Mouse (Mus musculus): ENCODE results near the gene Gfod1. TPM values are rescaled to one million over a fixed set of nuclear protein-coding genes. Genes with fewer than 3 reads are reported as not detected.

Gfod1 gene
- polyA plus RNA-seq, 1 experiment from 2014 or later: 2.3 TPM

DNA sequence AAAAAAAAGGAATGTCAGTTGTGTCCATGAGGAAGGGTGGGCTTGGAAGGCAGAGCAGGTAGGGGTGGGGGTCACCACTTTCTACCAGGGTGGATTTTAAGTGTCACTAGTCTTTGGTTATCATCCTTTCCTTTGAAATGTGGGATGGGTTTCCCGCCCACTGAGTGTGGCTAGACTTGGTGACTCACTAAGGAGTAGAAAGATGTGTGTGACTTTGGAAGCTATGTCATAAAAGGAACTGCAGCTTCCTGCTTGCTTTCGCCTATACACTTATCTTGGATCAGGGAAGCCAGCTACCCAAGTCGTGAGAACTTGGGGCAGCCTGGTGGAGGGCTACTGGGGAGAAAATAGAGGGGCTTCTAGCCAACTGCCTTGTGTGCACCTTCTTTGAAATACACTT lies 15.4 kb upstream of the Gfod1 start:
- ATAC-seq (replicated peaks): no peak
- H3K9me3 ChIP-seq: no peaks in the 10 kb centered on the region
- 77% methylated on average over 3 of the region's 3 CpGs for WGBS
- H3K4me1 ChIP-seq: no peaks in the 10 kb centered on the region
- no peaks in the 10 kb centered on the region for H3K36me3 ChIP-seq
- H3K27me3 ChIP-seq: no peaks in the 10 kb centered on the region
- no peak overlapping the region for H3K9ac ChIP-seq (replicated peaks)
- no peak overlapping the region for H3K27ac ChIP-seq (replicated peaks)
- H3K4me3 ChIP-seq: no peak overlapping the region
- H3K4me2 ChIP-seq (replicated peaks): no peak overlapping the region

DNA sequence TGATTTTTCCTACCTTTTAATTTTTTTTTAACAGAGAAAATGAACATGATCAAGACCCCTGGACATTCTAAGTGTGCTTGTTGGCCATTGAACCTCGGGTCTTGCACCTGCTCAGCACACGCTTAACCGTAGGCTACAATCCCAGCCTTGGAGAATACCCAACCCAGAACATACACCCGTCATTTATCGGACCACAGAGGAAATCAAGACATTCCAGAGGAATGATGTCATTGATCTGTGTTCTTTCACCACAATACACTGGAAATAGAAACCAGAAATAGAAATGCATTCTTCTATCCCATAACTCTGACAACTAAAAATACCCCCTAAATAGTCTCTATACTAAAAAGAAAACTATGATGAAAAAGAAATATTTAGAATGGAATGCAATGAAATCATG lies 13.4 kb upstream of the Gfod1 start:
- no peaks in the 10 kb centered on the region for H3K27me3 ChIP-seq
- no peak overlapping the region for H3K4me3 ChIP-seq
- no peak overlapping the region for H3K4me2 ChIP-seq (replicated peaks)
- no peak overlapping the region for H3K27ac ChIP-seq (replicated peaks)
- H3K9ac ChIP-seq (replicated peaks): no peak overlapping the region
- H3K36me3 ChIP-seq: no peaks in the 10 kb centered on the region
- H3K4me1 ChIP-seq: no peaks in the 10 kb centered on the region
- H3K9me3 ChIP-seq: no peaks in the 10 kb centered on the region
- ATAC-seq (replicated peaks): no peak
- WGBS: 72% methylated on average over 5 of the region's 5 CpGs

DNA sequence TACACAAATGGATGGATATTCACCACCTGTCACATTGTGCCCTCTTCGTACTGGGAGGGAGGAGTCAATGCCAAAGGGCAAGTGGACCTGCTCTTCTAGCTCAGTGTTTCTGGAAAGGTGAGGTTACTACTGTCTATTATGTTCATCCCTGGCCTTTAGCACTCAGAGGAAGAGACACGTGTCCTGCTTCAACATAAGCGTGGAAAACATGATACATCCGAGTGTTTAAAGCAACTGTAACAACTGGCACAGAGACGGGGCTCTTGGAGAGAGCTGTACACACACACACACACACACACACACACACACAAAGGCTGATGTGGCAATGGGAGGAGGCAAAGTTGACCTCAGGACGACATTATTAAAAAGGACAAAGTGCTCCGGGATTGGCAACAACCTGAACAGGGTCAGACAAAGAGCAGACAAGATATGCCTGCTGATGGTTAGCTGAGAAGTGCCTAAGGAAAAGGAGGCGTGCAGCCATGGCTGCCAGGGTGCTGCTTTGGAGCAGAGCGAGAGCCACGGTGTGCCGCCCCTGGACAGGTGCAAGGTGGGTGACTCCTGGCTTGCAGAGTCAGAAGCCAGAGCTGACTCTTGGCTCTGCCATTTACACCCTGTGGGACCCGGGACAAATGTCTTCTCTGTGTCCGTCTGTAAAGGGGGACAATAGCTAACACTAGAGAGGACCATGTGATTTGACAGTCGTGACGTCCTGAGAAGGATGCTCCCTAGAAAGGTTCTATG lies 1.4 kb upstream of the Gfod1 start:
- Histone ChIP-seq H3K4me1 (peaks cover 34% of the 10 kb centered on the region), H3K36me3 (no peaks in the 10 kb centered on the region), H3K27me3 (no peaks in the 10 kb centered on the region), H3K27ac (replicated peaks) (no peak overlapping the region), H3K9ac (replicated peaks) (no peak overlapping the region), H3K9me3 (no peaks in the 10 kb centered on the region), H3K4me2 (replicated peaks) (no peak overlapping the region), H3K4me3 (no peak overlapping the region)
- no peak for ATAC-seq (replicated peaks)
- 80% methylated on average over 15 of the region's 15 CpGs for WGBS

DNA sequence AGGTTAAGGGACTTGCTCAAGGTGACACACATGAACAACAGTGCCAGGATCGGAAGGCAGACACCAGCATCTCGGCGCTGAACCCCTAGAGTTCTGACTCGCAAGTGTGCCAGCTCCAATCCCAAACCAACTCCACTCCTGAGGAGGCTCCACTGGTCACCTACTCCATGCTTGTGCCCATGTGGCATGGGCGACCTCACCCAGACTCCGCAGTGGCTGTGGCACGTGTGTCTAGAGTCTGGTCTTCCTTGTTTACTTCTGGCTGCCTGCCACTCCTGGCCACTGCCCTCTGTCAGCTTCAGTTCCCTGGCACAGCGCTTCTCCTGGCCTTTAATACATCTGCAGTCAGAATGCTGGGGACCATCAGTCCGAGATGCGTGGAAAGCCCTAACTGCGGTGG lies 728 bp upstream of the Gfod1 start:
- Histone ChIP-seq H3K9ac (replicated peaks) (peak overlapping the region; percentile 78), H3K36me3 (no peaks in the 10 kb centered on the region), H3K27me3 (no peaks in the 10 kb centered on the region), H3K4me3 (peak overlapping the region; percentile 70), H3K4me2 (replicated peaks) (peak overlapping the region; percentile 88), H3K9me3 (no peaks in the 10 kb centered on the region), H3K4me1 (peaks cover 40% of the 10 kb centered on the region), H3K27ac (replicated peaks) (peak overlapping the region; percentile 89)
- WGBS: 20% methylated on average over 11 of the region's 11 CpGs
- peak; percentile 11 for ATAC-seq (replicated peaks)

DNA sequence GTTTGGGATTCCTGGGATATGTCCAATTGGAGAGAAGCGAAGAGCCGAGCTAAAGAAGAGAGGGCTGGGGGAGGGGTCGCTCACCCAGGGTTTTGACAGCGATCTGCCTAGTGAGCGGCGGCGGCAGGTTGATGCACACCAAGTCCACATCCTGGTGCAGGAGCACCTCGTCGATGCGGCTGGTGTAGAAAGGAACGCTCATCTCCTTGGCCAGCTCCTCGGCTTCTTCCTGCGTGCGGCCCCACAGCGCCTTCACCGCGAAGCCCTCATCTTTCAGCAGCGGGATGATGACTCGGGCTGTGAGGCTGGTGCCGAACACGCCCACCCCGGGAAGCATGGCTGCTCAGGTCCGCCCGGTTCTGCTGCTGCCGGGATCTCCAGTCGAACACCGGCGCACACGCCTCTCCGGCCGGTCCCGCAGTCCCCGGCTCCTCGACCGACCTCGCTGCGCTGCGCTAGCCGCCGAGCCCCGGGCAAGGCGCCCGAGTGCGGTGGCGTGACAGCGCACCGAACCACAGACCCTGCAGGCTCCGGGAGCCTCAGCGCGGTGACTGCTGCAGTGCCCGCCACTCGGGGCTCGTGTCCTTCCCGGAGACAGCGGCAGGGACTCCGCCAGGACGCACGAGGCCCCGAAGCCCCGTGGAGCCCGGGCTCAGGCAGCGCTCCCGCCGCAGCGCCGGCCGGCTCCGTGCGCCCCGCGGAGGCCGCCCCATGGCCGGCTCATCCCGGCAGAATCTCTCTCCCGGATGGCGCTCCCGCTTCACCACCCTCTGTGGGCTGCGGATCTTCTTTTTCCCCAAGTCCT lies 609 bp downstream of the Gfod1 start:
- Histone ChIP-seq H3K4me3 (peak overlapping the region; percentile 70), H3K4me2 (replicated peaks) (peak overlapping the region; percentile 88), H3K27ac (replicated peaks) (peak overlapping the region; percentile 89), H3K36me3 (no peaks in the 10 kb centered on the region), H3K4me1 (peaks cover 40% of the 10 kb centered on the region), H3K9ac (replicated peaks) (peak overlapping the region; percentile 78), H3K9me3 (no peaks in the 10 kb centered on the region), H3K27me3 (no peaks in the 10 kb centered on the region)
- under 1% methylated on average over 71 of the region's 78 CpGs for WGBS
- peak; percentile 61 for ATAC-seq (replicated peaks)

DNA sequence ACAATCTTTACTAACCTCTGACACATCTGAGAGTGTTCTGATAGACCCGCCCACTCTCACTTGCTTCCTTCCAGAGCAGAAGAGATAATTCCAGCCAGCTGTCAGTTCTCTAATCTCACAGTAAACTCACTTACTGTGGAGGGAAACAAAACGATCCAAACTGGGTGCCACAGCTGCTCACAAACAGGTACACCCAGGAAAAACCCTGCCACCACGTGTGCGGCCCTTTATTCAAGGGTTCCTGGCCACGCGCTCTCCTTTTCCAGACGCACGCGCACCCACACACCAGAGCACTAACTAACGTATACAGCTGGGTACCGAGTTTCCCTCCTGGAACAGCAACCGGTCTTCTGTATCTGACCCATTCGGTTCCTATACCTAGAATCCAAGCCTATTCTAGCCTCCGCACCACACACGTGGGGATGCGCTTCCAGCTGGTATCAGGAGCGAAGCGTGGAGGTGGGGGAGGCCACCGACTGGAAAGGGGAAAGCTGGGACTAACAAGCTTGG lies 1.3 kb downstream of the Gfod1 start:
- H3K4me2 ChIP-seq (replicated peaks): peak overlapping the region; percentile 88
- H3K9me3 ChIP-seq: no peaks in the 10 kb centered on the region
- H3K36me3 ChIP-seq: no peaks in the 10 kb centered on the region
- whole genome bisulfite sequencing: under 1% methylated on average over 19 of the region's 19 CpGs
- peak overlapping the region; percentile 78 for H3K9ac ChIP-seq (replicated peaks)
- H3K4me1 ChIP-seq: peaks cover 40% of the 10 kb centered on the region
- H3K27ac ChIP-seq (replicated peaks): peak overlapping the region; percentile 89
- no peaks in the 10 kb centered on the region for H3K27me3 ChIP-seq
- peak overlapping the region; percentile 70 for H3K4me3 ChIP-seq
- peak; percentile 5; the same call in 1 of the 2 replicates for ATAC-seq (replicated peaks)

DNA sequence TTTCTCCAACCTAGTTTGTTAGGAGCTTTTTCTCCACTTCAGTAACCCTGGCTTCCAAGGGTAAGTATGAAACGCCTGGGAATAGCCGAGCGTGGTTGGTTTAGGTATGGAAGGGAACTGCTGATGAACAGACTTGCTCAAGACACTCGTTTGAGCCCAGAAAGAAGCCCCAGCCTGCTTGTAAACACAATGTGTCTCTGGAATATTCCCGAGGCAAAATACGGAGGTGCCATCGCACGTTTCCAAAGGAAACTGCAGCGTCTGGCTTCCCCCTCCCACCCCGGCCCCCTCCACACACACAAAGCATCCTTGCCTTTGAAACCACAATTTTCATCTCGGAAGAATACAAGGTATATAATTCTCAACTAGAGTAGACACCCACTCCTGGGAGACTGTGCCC lies 1.7 kb downstream of the Gfod1 start:
- Histone ChIP-seq H3K9ac (replicated peaks) (peak overlapping the region; percentile 78), H3K36me3 (no peaks in the 10 kb centered on the region), H3K4me2 (replicated peaks) (peak overlapping the region; percentile 88), H3K27ac (replicated peaks) (peak overlapping the region; percentile 89), H3K9me3 (no peaks in the 10 kb centered on the region), H3K4me1 (peaks cover 40% of the 10 kb centered on the region), H3K4me3 (peak overlapping the region; percentile 70), H3K27me3 (no peaks in the 10 kb centered on the region)
- 6% methylated on average over 11 of the region's 11 CpGs for WGBS
- ATAC-seq (replicated peaks): no peak

DNA sequence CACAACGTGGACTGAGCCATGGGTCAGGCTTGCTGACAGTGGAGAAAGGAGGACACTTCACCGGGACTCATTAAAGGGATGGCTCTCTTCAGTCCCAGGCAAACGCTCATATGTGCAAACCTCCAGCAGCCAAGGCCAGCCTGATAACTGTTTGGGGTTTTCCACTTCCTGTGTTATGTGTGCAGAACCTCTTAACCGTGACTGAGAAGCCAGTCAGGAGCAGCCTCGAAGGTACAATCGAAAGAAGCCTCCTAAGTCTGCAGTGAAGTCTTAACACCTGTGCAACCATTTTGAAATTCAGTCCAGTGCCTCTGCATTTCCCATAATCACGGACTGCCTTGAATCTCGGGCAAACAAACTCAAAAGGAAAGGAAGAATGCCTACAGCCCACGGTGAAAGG lies 3.1 kb downstream of the Gfod1 start:
- no peaks in the 10 kb centered on the region for H3K36me3 ChIP-seq
- H3K27me3 ChIP-seq: no peaks in the 10 kb centered on the region
- peak overlapping the region; percentile 70 for H3K4me3 ChIP-seq
- 43% methylated on average over 9 of the region's 9 CpGs for WGBS
- H3K27ac ChIP-seq (replicated peaks): no peak overlapping the region
- peak overlapping the region; percentile 88 for H3K4me2 ChIP-seq (replicated peaks)
- no peak for ATAC-seq (replicated peaks)
- H3K4me1 ChIP-seq: peaks cover 40% of the 10 kb centered on the region
- no peaks in the 10 kb centered on the region for H3K9me3 ChIP-seq
- no peak overlapping the region for H3K9ac ChIP-seq (replicated peaks)

DNA sequence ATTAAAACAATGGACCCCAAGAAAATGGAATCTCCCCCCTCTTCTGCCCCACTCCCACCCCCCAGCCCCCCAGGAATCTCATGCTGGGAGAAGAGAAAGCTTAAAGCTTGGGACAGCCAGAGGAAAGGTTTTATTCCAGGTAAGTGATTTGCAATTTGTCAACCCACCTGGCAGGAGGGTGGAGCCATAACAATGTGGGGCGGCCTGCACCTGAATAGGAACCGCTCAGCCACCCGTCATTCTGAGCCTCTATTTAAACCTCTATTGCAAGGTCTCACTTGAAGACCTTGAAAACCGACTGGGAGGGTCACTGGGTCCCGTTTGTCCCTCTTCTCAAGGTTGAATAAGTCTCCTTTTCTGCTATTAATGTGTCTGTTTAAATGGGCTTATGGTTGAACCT lies 3.6 kb downstream of the Gfod1 start:
- 32% methylated on average over 5 of the region's 5 CpGs for WGBS
- Histone ChIP-seq H3K9me3 (no peaks in the 10 kb centered on the region), H3K9ac (replicated peaks) (no peak overlapping the region), H3K36me3 (no peaks in the 10 kb centered on the region), H3K27me3 (no peaks in the 10 kb centered on the region), H3K4me1 (peaks cover 40% of the 10 kb centered on the region), H3K4me2 (replicated peaks) (peak overlapping the region; percentile 88), H3K4me3 (peak overlapping the region; percentile 70), H3K27ac (replicated peaks) (no peak overlapping the region)
- no peak for ATAC-seq (replicated peaks)

DNA sequence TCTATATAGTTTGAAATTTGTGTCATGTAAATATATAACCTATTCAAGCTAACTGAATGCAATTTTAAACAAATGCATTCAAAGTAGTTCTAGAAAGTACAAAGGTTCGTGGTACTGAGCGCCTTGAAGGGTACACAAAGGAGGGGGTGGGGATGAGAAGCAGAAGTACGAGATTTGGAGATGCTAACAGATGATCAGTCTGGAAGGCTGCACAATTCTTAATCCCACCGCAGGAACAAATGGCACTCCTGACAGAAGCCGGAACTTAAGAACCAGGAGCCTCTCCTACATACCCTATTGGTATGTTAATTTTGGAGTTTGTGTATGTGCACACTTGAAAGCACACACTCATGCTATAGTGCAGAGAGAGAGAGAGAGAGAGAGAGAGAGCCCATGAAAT lies 4.8 kb downstream of the Gfod1 start:
- H3K4me3 ChIP-seq: no peak overlapping the region
- H3K4me1 ChIP-seq: peaks cover 31% of the 10 kb centered on the region
- 23% methylated on average over 5 of the region's 5 CpGs for WGBS
- no peaks in the 10 kb centered on the region for H3K9me3 ChIP-seq
- no peaks in the 10 kb centered on the region for H3K27me3 ChIP-seq
- H3K4me2 ChIP-seq (replicated peaks): no peak overlapping the region
- no peak overlapping the region for H3K27ac ChIP-seq (replicated peaks)
- H3K9ac ChIP-seq (replicated peaks): no peak overlapping the region
- no peaks in the 10 kb centered on the region for H3K36me3 ChIP-seq
- no peak for ATAC-seq (replicated peaks)

DNA sequence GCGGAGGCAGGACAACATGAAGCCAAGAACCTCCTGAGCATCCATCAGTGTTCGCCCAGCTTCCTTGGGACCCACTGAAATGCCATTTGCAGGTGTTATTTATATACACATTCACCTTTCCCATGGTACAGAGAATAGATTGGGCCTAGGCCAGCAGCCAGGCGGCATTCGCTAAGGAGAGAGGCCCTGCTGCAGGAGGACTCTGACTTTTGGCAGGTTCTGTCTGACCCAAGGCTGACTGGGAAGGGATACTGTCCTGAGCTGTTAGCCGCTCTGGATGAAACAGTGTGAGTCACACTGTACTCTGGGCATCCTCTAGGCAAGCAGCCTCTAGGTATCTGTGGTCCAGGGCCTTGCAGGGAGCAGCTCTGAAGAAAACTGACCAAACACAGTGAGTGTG lies 6.4 kb downstream of the Gfod1 start:
- 89% methylated on average over 5 of the region's 5 CpGs for WGBS
- Histone ChIP-seq H3K27me3 (no peaks in the 10 kb centered on the region), H3K36me3 (no peaks in the 10 kb centered on the region; the same call in 1 of the 2 replicates), H3K27ac (replicated peaks) (no peak overlapping the region), H3K9ac (replicated peaks) (no peak overlapping the region), H3K4me2 (replicated peaks) (no peak overlapping the region), H3K9me3 (no peaks in the 10 kb centered on the region), H3K4me3 (no peak overlapping the region), H3K4me1 (peaks cover 27% of the 10 kb centered on the region)
- no peak for ATAC-seq (replicated peaks)

DNA sequence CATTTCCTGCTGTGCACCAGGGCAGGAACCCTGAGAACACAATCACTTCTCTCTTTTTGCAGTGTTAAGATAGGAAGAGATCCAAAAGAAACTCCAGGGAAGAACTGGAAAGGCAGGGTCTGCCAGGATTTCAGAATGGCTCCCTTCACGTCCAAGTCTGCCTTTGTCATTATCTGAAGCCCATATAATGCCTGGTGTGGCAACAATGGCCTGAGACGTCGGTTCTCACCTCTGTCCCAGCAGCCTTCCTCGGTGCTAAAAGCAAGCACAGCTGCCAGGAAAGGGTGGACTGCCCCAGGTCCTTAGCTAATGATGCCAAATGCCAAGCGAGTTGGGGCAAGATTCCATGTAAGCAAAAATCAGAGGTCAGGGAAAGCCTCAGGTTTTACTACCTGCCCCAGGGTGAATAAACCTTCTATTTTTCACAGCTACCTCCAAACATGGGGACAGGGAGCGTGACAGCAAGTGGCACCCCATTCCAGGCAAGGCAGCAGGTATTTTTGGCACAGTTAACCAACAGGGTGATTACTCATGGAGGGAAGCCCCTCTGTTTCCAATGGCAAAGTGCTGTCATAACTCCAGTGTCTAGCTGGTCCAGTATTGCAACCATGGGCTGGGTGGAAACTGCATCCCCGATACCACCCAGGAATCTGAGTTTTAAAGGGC lies 7.7 kb downstream of the Gfod1 start:
- 59% methylated on average over 7 of the region's 7 CpGs for WGBS
- no peak overlapping the region for H3K27ac ChIP-seq (replicated peaks)
- no peaks in the 10 kb centered on the region for H3K27me3 ChIP-seq
- no peak overlapping the region for H3K4me3 ChIP-seq
- H3K4me2 ChIP-seq (replicated peaks): no peak overlapping the region
- no peaks in the 10 kb centered on the region for H3K9me3 ChIP-seq
- no peak for ATAC-seq (replicated peaks)
- H3K36me3 ChIP-seq: no peaks in the 10 kb centered on the region; the same call in 1 of the 2 replicates
- H3K4me1 ChIP-seq: peaks cover 15% of the 10 kb centered on the region
- H3K9ac ChIP-seq (replicated peaks): no peak overlapping the region

Measured in forebrain, embryonic 15.5 days (tissue).